Mouse (Mus musculus): ENCODE measurements at regions not wholly inside any gene's neighbourhood (a gene's known extent, or its start where the extent isn't known, plus 50 kb on each side); places are given as distances from the start of the nearest gene placed in this dataset.

DNA sequence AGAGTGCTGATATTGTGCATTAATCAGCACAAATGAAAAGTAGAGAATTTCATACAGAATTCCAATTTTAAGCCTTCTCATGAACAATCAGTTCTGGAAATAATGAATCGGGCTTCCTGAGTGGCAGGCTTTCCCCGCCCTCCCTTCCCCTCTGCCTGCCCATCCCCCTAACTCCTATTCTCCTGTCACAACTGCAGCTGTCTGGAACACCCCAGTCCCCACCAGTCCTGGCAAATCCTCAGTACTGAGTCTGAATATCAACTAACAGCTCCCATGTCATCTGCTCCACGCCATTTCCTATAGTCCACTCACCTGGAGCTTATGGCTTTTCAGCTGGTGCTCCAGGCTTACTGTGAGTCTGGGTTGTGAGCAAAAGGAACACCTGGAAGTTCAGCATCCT lies 457.9 kb downstream of the Ofcc1 start:
- TF ChIP-seq CTCF (IDR thresholded peaks at IDR 0.05; ENCODE audit: low read depth, low read length) (no peak), POLR2A (IDR thresholded peaks at IDR 0.05; ENCODE audit: extremely low read depth, insufficient read depth, low read length) (no peak)
